Mouse (Mus musculus) hindbrain, embryonic 16.5 days (tissue): ENCODE results near the gene Susd6. TPM values are rescaled to one million over a fixed set of nuclear protein-coding genes. Genes with fewer than 3 reads are reported as not detected.

Source experiments
- ATAC-seq: fragments of 200-750 bp; cut with Nextera tagmentation; 2 replicates; pipeline ENCODE4 v1.8.0; 2017; ENCODE audit warnings: moderate TSS enrichment, moderate library complexity
- H3K27ac ChIP-seq: fragments of 300-500 bp; sonication (generic); 2 replicates; pipeline ENCODE4 v1.5.1; 2014; ENCODE audit warnings: low read depth, mild to moderate bottlenecking, control low read depth, low read length, moderate library complexity
- H3K27me3 ChIP-seq: fragments of 300-500 bp; sonication (generic); replicated peaks from 2 replicates; pipeline ENCODE4 v1.6.1; 2014; ENCODE audit warnings: low read length; ENCODE audit not compliant: control insufficient read depth, insufficient read depth
- H3K36me3 ChIP-seq: fragments of 300-500 bp; sonication (generic); 2 replicates; pipeline ENCODE4 v1.6.1; 2014; ENCODE audit warnings: mild to moderate bottlenecking, low read length, moderate library complexity, mixed read lengths; ENCODE audit not compliant: control insufficient read depth, insufficient read depth
- H3K4me1 ChIP-seq: fragments of 300-500 bp; sonication (generic); 2 replicates; pipeline ENCODE4 v1.6.1; 2014; ENCODE audit warnings: low read depth, low read length; ENCODE audit not compliant: control insufficient read depth, insufficient read depth
- H3K4me2 ChIP-seq: fragments of 300-500 bp; sonication (generic); 2 replicates; pipeline ENCODE4 v1.6.1; 2014; ENCODE audit warnings: mild to moderate bottlenecking, low read length, control low read depth, moderate library complexity
- H3K4me3 ChIP-seq: fragments of 300-500 bp; sonication (generic); 2 replicates; pipeline ENCODE4 v1.5.1; 2014; ENCODE audit warnings: mild to moderate bottlenecking, low read length, control low read depth, moderate library complexity
- H3K9ac ChIP-seq: fragments of 300-500 bp; sonication (generic); 2 replicates; pipeline ENCODE4 v1.6.1; 2014; ENCODE audit warnings: low read depth, mild to moderate bottlenecking, control low read depth, low read length, moderate library complexity
- H3K9me3 ChIP-seq: fragments of 300-500 bp; sonication (generic); 2 replicates; pipeline ENCODE4 v1.6.1; 2014; ENCODE audit warnings: mild to moderate bottlenecking, low read length, moderate library complexity; ENCODE audit not compliant: control insufficient read depth
- WGBS: fragments of 180-500 bp; shearing (Covaris S2); extraction: QIAGEN DNeasy Blood & Tissue Kit; methylation state at CpG from one replicate; pipeline ENCODE4 v1.1.7; 2014; 5-methylcytosine and 5-hydroxymethylcytosine counted together
- polyA plus RNA-seq: library from polyadenylated mRNA; unstranded; fragments of >200 nt; fragmentation: Nextera tagmentation; extraction: Ambion mirVana; gene quantifications from 2 replicates; pipeline ENCODE4 v1.2.1, GENCODE M21; 2015

The Susd6 gene
- polyA plus RNA-seq, 1 experiment from 2014 or later = 9.9 TPM

DNA sequence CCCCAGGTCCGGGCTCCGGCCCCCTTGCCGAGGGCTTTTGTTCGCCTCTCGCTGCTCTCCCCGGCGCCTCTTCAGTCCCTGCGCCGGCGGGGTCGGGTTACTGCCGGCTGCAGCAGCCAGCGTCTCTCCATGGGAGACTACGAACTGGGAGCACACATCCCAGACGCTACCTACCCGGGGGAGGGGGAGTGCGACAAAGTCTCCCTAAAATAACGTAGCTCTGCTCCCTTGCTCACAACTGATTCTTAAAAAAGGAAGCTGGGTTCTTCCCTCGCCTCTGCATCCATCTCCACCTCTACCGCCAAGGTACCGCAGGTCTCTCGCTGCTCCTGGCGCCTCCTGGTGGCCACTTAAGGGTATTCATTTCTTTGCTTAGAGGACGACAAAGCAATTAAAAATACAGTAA, 29.9 kb upstream of the Susd6 start, which contains the start of gene Ccdc177:
Gene Ccdc177, minus strand, starts transcription at position 292 of the 406 bp plus-strand sequence.
- H3K27ac ChIP-seq = peak within 1 kb of the TSS; percentile 98
- peak within 1 kb of the TSS; percentile 58 for H3K4me2 ChIP-seq
- peak within 1 kb of the TSS; percentile 92 for H3K9ac ChIP-seq
- H3K27me3 ChIP-seq = 0 out of 2 replicates have a peak, but pooled peaks cover 2% of the 10 kb centered on the region
- H3K9me3 ChIP-seq = peaks cover 14% of the 10 kb centered on the region
- peaks cover 22% of the 10 kb centered on the region for H3K4me1 ChIP-seq
- peaks cover 32% of the 10 kb centered on the region for H3K36me3 ChIP-seq
- ATAC-seq = peak; percentile 71
- under 1% methylated on average over 24 of the region's 24 CpGs for WGBS
- H3K4me3 ChIP-seq = peak within 1 kb of the TSS; percentile 63

- peaks cover 4% of the 10 kb centered on the region for H3K9me3 ChIP-seq
- peaks cover 14% of the 10 kb centered on the region for H3K4me1 ChIP-seq
- 89% methylated on average over 5 of the region's 5 CpGs for WGBS
- no peak overlapping the region for H3K9ac ChIP-seq
- H3K4me2 ChIP-seq = no peak overlapping the region
- no peak overlapping the region for H3K27ac ChIP-seq
- H3K36me3 ChIP-seq = peaks cover 9% of the 10 kb centered on the region
- ATAC-seq = no peak
- H3K27me3 ChIP-seq = no peaks in the 10 kb centered on the region
- no peak overlapping the region for H3K4me3 ChIP-seq
Observed at GRCm38 (mm10) chr12:80762982-80763381, 27.3 kb upstream of the Susd6 start.

GRCm38 (mm10) chr12:80764116-80764515, 26.2 kb upstream of the Susd6 start:
- H3K9me3 ChIP-seq = no peaks in the 10 kb centered on the region
- ATAC-seq = no peak
- H3K27ac ChIP-seq = no peak overlapping the region
- H3K4me2 ChIP-seq = no peak overlapping the region
- H3K4me1 ChIP-seq = peaks cover 3% of the 10 kb centered on the region
- no peaks in the 10 kb centered on the region for H3K36me3 ChIP-seq
- H3K4me3 ChIP-seq = no peak overlapping the region
- no peaks in the 10 kb centered on the region for H3K27me3 ChIP-seq
- H3K9ac ChIP-seq = no peak overlapping the region
- 76% methylated on average over 4 of the region's 4 CpGs for WGBS

- Histone ChIP-seq H3K9ac (no peak overlapping the region), H3K4me2 (peak overlapping the region; percentile 46)
- 20% methylated on average over 11 of the region's 11 CpGs for WGBS
Observed at GRCm38 (mm10) chr12:80769697-80770096, 20.6 kb upstream of the Susd6 start.

DNA sequence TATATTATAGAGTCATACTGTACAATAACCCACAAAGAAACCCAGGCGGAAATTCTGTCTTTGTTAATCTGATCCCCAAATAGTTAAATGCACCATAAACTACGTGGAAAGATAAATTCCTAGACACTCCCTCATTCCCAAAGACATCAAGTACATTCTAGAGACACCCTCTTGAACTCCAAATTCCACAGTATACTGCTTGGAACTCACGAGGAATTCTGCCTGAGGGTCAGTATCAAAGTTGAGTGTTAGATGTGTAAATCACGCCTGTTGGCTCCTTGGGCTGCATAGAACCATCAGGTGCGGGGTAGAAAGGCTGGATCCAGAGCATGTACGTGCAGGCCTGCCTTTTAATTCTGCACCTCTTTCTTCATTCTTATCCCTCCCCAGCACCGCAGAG, 15.5 kb upstream of the Susd6 start:
- no peak for ATAC-seq
- no peak overlapping the region for H3K9ac ChIP-seq
- H3K36me3 ChIP-seq = no peaks in the 10 kb centered on the region
- H3K27me3 ChIP-seq = no peaks in the 10 kb centered on the region
- WGBS = 80% methylated on average over 7 of the region's 7 CpGs
- H3K4me1 ChIP-seq = no peaks in the 10 kb centered on the region
- no peak overlapping the region for H3K4me2 ChIP-seq
- no peak overlapping the region for H3K27ac ChIP-seq
- no peaks in the 10 kb centered on the region for H3K9me3 ChIP-seq
- no peak overlapping the region for H3K4me3 ChIP-seq

More at GRCm38 (mm10) chr12:80769697-80770096, 20.6 kb upstream of the Susd6 start:
- Histone ChIP-seq H3K9me3 (no peaks in the 10 kb centered on the region), H3K4me1 (no peaks in the 10 kb centered on the region), H3K36me3 (no peaks in the 10 kb centered on the region), H3K27me3 (no peaks in the 10 kb centered on the region), H3K4me3 (no peak overlapping the region), H3K27ac (no peak overlapping the region)
- ATAC-seq = peak; percentile 81

DNA sequence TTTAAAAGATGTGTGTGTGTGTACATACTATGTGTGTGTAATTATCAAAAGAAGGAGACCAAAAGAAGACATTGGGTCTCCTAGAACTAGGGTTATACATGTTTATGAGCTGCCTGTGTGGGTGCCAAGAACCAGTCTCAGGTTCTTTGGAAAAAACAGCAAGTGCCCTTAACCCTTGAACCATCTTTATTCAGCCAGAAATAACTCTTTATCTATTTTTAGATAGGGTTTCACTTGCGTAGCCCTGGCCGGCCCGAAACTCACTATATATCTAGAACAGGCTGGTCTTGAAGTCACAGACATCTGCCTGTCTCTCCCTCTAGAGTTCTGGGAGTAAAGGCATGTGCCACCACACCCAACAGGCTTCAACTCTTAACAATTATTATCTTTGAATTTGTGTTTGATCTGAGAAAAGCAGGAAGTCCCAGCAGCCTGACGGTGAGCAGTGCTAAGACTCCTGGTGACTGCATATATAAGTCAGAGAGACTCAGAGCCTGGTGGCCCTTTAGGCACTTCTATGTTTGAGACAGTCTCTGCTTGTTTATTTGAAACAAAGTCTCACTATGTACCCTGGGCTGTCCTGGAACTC, 14.2 kb upstream of the Susd6 start:
- Histone ChIP-seq H3K4me3 (no peak overlapping the region), H3K9me3 (no peaks in the 10 kb centered on the region), H3K4me2 (no peak overlapping the region), H3K36me3 (no peaks in the 10 kb centered on the region), H3K4me1 (no peaks in the 10 kb centered on the region), H3K9ac (no peak overlapping the region), H3K27me3 (no peaks in the 10 kb centered on the region), H3K27ac (no peak overlapping the region)
- WGBS = 90% methylated on average over 4 of the region's 4 CpGs
- ATAC-seq = no peak

DNA sequence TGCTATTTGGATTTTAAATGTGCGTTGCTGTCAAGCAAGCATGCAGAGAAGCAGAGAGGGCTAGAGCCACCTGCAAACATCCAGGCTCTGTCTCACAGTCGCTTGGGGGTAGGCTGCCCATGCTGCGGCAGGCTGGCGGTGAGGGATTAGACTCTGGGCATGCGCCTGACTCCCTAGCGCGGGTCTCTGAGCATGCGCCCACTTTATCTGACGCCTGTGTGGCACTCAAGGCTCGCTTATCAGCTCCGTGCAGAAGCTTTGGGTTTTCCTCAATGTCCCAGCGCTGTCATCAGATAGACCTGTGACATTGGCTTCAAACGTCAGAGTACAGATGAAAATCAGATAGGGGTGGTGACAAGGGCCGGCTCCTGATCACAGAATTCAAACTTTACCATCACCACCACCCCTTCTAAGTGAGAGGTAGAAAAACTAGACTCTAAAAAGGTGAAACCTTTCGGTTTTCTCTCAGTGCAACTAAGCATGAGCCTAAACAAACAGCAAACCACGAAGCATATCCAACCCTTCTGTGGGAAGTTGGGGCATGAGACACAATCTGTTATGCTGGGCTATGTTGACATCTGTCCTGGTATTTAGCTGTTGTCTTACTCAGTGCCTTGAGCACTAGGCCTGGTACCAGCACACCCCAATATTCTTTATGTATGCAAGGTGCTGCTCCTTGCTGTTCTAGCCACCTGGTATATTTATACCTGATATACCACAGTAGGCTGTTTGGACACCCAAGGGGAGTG, 11.9 kb upstream of the Susd6 start:
- Histone ChIP-seq H3K4me1 (no peaks in the 10 kb centered on the region), H3K4me3 (no peak overlapping the region), H3K9ac (no peak overlapping the region), H3K27ac (no peak overlapping the region), H3K27me3 (no peaks in the 10 kb centered on the region), H3K4me2 (no peak overlapping the region), H3K9me3 (no peaks in the 10 kb centered on the region), H3K36me3 (no peaks in the 10 kb centered on the region)
- ATAC-seq = no peak
- WGBS = 71% methylated on average over 16 of the region's 16 CpGs

GRCm38 (mm10) chr12:80779760-80780159, 10.6 kb upstream of the Susd6 start:
- Histone ChIP-seq H3K4me3 (no peak overlapping the region), H3K36me3 (no peaks in the 10 kb centered on the region), H3K4me1 (no peaks in the 10 kb centered on the region), H3K9me3 (no peaks in the 10 kb centered on the region), H3K27me3 (no peaks in the 10 kb centered on the region), H3K9ac (no peak overlapping the region), H3K4me2 (no peak overlapping the region), H3K27ac (no peak overlapping the region)
- 92% methylated on average over 4 of the region's 4 CpGs for WGBS
- ATAC-seq = no peak

GRCm38 (mm10) chr12:80782190-80782589, 8.1 kb upstream of the Susd6 start:
- no peak for ATAC-seq
- Histone ChIP-seq H3K36me3 (no peaks in the 10 kb centered on the region), H3K4me3 (no peak overlapping the region), H3K9me3 (no peaks in the 10 kb centered on the region), H3K4me1 (no peaks in the 10 kb centered on the region), H3K27ac (no peak overlapping the region), H3K4me2 (no peak overlapping the region), H3K27me3 (no peaks in the 10 kb centered on the region), H3K9ac (no peak overlapping the region)
- 88% methylated on average over 3 of the region's 3 CpGs for WGBS
